Mouse (Mus musculus) lung, postnatal 36 days (tissue): ENCODE measurements at regions not wholly inside any gene's neighbourhood (a gene's known extent, or its start where the extent isn't known, plus 50 kb on each side); places are given as distances from the start of the nearest gene placed in this dataset.

Source experiments
- DNase-seq: peaks from one replicate; pipeline ENCODE4 v3.0.0; 2022; ENCODE audit warnings: mixed read lengths

- peak; percentile 61 for DNase-seq
Measured at GRCm38 (mm10) chr17:83960158-83960557, 112.4 kb upstream of the Haao start.

- DNase-seq = no peak
Measured at GRCm38 (mm10) chr17:83959159-83959848, 111.5 kb upstream of the Haao start.

GRCm38 (mm10) chr17:83958706-83959105 lies 110.9 kb upstream of the Haao start:
- DNase-seq = no peak

GRCm38 (mm10) chr17:83957661-83958540 lies 110.1 kb upstream of the Haao start:
- DNase-seq = no peak

GRCm38 (mm10) chr17:83956821-83957565 lies 109.2 kb upstream of the Haao start:
- DNase-seq = no peak

GRCm38 (mm10) chr17:83955978-83956377 lies 108.2 kb upstream of the Haao start:
- DNase-seq = peak; percentile 80

GRCm38 (mm10) chr17:83955058-83955697 lies 107.4 kb upstream of the Haao start:
- no peak for DNase-seq

GRCm38 (mm10) chr17:83954291-83955057 lies 106.7 kb upstream of the Haao start:
- DNase-seq = peak; percentile 60

GRCm38 (mm10) chr17:83953656-83954055 lies 105.9 kb upstream of the Haao start:
- peak; percentile 46 for DNase-seq

- no peak for DNase-seq
Measured at GRCm38 (mm10) chr17:83946718-83947117, 99.0 kb upstream of the Haao start.

GRCm38 (mm10) chr17:83939344-83939743 lies 91.6 kb upstream of the Haao start:
- DNase-seq = no peak

- no peak for DNase-seq
Measured at GRCm38 (mm10) chr17:83938671-83939244, 91.0 kb upstream of the Haao start.

- DNase-seq = no peak
Measured at GRCm38 (mm10) chr17:83937576-83937975, 89.8 kb upstream of the Haao start.

- no peak for DNase-seq
Measured at GRCm38 (mm10) chr17:83936677-83937076, 88.9 kb upstream of the Haao start.

GRCm38 (mm10) chr17:83935969-83936368 lies 88.2 kb upstream of the Haao start:
- no peak for DNase-seq

- no peak for DNase-seq
Measured at GRCm38 (mm10) chr17:83935232-83935631, 87.5 kb upstream of the Haao start.

- no peak for DNase-seq
Measured at GRCm38 (mm10) chr17:83933743-83934142, 86.0 kb upstream of the Haao start.

- no peak for DNase-seq
Measured at GRCm38 (mm10) chr17:83930401-83930800, 82.6 kb upstream of the Haao start.

GRCm38 (mm10) chr17:83927749-83928387 lies 80.1 kb upstream of the Haao start:
- DNase-seq = no peak

- DNase-seq = no peak
Measured at GRCm38 (mm10) chr17:83924259-83924922, 76.6 kb upstream of the Haao start.

- no peak for DNase-seq
Measured at GRCm38 (mm10) chr17:83920894-83921293, 73.1 kb upstream of the Haao start.
